Mouse (Mus musculus) bone marrow macrophage, adult 2 months (primary cell): ENCODE measurements at regions not wholly inside any gene's neighbourhood (a gene's known extent, or its start where the extent isn't known, plus 50 kb on each side); places are given as distances from the start of the nearest gene placed in this dataset.

Source experiments
- CTCF ChIP-seq: IDR thresholded peaks from 2 replicates; pipeline ENCODE4 v1.5.1; 2012; ENCODE audit warnings: low read depth, mild to moderate bottlenecking, low read length, moderate library complexity
- POLR2A ChIP-seq: IDR thresholded peaks from 2 replicates; pipeline ENCODE4 v1.6.1; 2012; ENCODE audit warnings: mild to moderate bottlenecking, low read depth, low read length, borderline replicate concordance

- TF ChIP-seq POLR2A (no peak), CTCF (no peak)
Measured at GRCm38 (mm10) chr2:148156122-148156521, 109.4 kb upstream of the Foxa2 start.
